In genomic region chr6:83069488-83070246, GRCm38 (mm10) we compare ENCODE assay signal across 9 mouse cellular contexts. TPM values are rescaled to one million over a fixed set of nuclear protein-coding genes. Genes with fewer than 3 reads are reported as not detected.
DNase-seq lines count a peak whose midpoint lies in the region; ATAC-seq lines count a peak whose summit lies in the region.
"Had no signal": no experiment of that assay in that cellular context is flagged by ENCODE, and none has a peak within 500 bp of the region (broad histone marks: within the 10 kb centered on the region; RNA-seq: fewer than 3 reads in every experiment).

No protein-coding gene starts in this region.

- no peaks in the 10 kb centered on the region for H3K36me3 ChIP-seq in embryonic facial prominence, embryonic 11.5 days (replicated peaks; ENCODE audit: control insufficient read depth, insufficient read depth, low read depth, low read length)
- no peaks in the 10 kb centered on the region for H3K36me3 ChIP-seq in hindbrain, embryonic 14.5 days (replicated peaks; ENCODE audit: control insufficient read depth, insufficient read depth)
- no peaks in the 10 kb centered on the region for H3K36me3 ChIP-seq in midbrain, embryonic 15.5 days (replicated peaks)

- WGBS in embryonic facial prominence, embryonic 11.5 days, result 3% methylated on average over 69 of the region's 69 CpGs
- 1% methylated on average over 68 of the region's 69 CpGs for WGBS in hindbrain, embryonic 14.5 days
- 1% methylated on average over 69 of the region's 69 CpGs for WGBS in midbrain, embryonic 15.5 days

- H3K4me1 ChIP-seq in embryonic facial prominence, embryonic 11.5 days (ENCODE audit: control insufficient read depth, insufficient read depth, low read length), result peaks cover 6% of the 10 kb centered on the region
- H3K4me1 ChIP-seq in hindbrain, embryonic 14.5 days (replicated peaks; ENCODE audit: control insufficient read depth, insufficient read depth, low read length), result 0 out of 2 replicates have a peak, but pooled peaks cover 12% of the 10 kb centered on the region
- H3K4me1 ChIP-seq in midbrain, embryonic 15.5 days, result peaks cover 27% of the 10 kb centered on the region

- H3K27me3 ChIP-seq in embryonic facial prominence, embryonic 11.5 days (ENCODE audit: control insufficient read depth, insufficient read depth, low read length), result peaks cover 86% of the 10 kb centered on the region
- H3K27me3 ChIP-seq in hindbrain, embryonic 14.5 days (ENCODE audit: control insufficient read depth, insufficient read depth, low read length), result peaks cover 99% of the 10 kb centered on the region
- peaks cover 94% of the 10 kb centered on the region for H3K27me3 ChIP-seq in midbrain, embryonic 15.5 days (replicated peaks)

- peak; percentile 10; the same call in 1 of the 2 replicates for ATAC-seq in embryonic facial prominence, embryonic 11.5 days (replicated peaks; ENCODE audit: insufficient number of reproducible peaks, low FRiP score, low TSS enrichment, low read depth)
- no peak for ATAC-seq in hindbrain, embryonic 14.5 days (ENCODE audit: low FRiP score)
- ATAC-seq in midbrain, embryonic 15.5 days (replicated peaks), result peak; percentile 51

- no peak overlapping the region; the same call in none of the 2 replicates for H3K9ac ChIP-seq in embryonic facial prominence, embryonic 11.5 days (replicated peaks; ENCODE audit: low read length)
- no peak overlapping the region for H3K9ac ChIP-seq in hindbrain, embryonic 14.5 days
- no peak overlapping the region for H3K9ac ChIP-seq in midbrain, embryonic 15.5 days
- H3K9ac ChIP-seq: liver, embryonic 14.5 days had no signal

- H3K9me3 ChIP-seq in embryonic facial prominence, embryonic 11.5 days (replicated peaks; ENCODE audit: control insufficient read depth, low read length), result no peaks in the 10 kb centered on the region
- H3K9me3 ChIP-seq in hindbrain, embryonic 14.5 days (ENCODE audit: control insufficient read depth, low read length), result no peaks in the 10 kb centered on the region
- no peaks in the 10 kb centered on the region for H3K9me3 ChIP-seq in midbrain, embryonic 15.5 days

- peak; percentile 42 for DNase-seq in kidney, adult 18-20 months
- DNase-seq in kidney, adult 9 months, result no peak
- DNase-seq in embryonic facial prominence, embryonic 11.5 days (ENCODE audit: low spot score), result no peak
- no peak for DNase-seq in hindbrain, embryonic 14.5 days (ENCODE audit: low spot score)
- no peak for DNase-seq in adrenal gland, postnatal 10 days
- no peak for DNase-seq in ovary, adult 18-20 months (ENCODE audit: low spot score)
- DNase-seq in ovary, postnatal 14 days (ENCODE audit: low spot score), result no peak

- no peak overlapping the region for H3K27ac ChIP-seq in embryonic facial prominence, embryonic 11.5 days (replicated peaks; ENCODE audit: low read depth, low read length)
- H3K27ac ChIP-seq in hindbrain, embryonic 14.5 days, result no peak overlapping the region
- H3K27ac ChIP-seq in midbrain, embryonic 15.5 days, result no peak overlapping the region
- H3K27ac ChIP-seq: liver, embryonic 14.5 days had no signal

- H3K4me2 ChIP-seq in embryonic facial prominence, embryonic 11.5 days (ENCODE audit: low read depth, low read length), result peak overlapping the region; percentile 46
- 0 out of 2 replicates have a peak overlapping the region, but pooled peaks have one; percentile 12 for H3K4me2 ChIP-seq in hindbrain, embryonic 14.5 days (replicated peaks)
- no peak overlapping the region for H3K4me2 ChIP-seq in midbrain, embryonic 15.5 days

- H3K4me3 ChIP-seq in embryonic facial prominence, embryonic 11.5 days (ENCODE audit: low read depth, low read length), result peak overlapping the region; percentile 30
- H3K4me3 ChIP-seq in hindbrain, embryonic 14.5 days (replicated peaks; ENCODE audit: low read length), result peak overlapping the region; percentile 18
- 0 out of 2 replicates have a peak overlapping the region, but pooled peaks have one; percentile 2 for H3K4me3 ChIP-seq in midbrain, embryonic 15.5 days

RNA-seq across cellular contexts. Expression of gene Tlx2, which starts 0.4 kb away (rescaled TPM):
- polyA plus RNA-seq in embryonic facial prominence, embryonic 11.5 days (2014; fragmentation: Nextera tagmentation; extraction: Ambion mirVana), result 7.9 and 9.7 TPM in 2 replicates
- polyA plus RNA-seq in hindbrain, embryonic 14.5 days (2014; fragmentation: Nextera tagmentation; extraction: Ambion mirVana), result 0.22 TPM in 1 of 2 replicates, not detected in the other
- not detected in 2 replicates for polyA plus RNA-seq in midbrain, embryonic 15.5 days (2015; fragmentation: Nextera tagmentation; extraction: Ambion mirVana)
- 10 to 100 TPM; 11.9 to 14.3 TPM for total RNA-seq in adrenal gland, postnatal 10 days (2021)
- polyA plus RNA-seq: liver, embryonic 14.5 days had no signal

RNA-seq across cellular contexts. Expression of gene Pcgf1, which starts 8.0 kb away (rescaled TPM):
- polyA plus RNA-seq in embryonic facial prominence, embryonic 11.5 days (2014; fragmentation: Nextera tagmentation; extraction: Ambion mirVana), result 40.9 and 42.9 TPM in 2 replicates
- polyA plus RNA-seq in hindbrain, embryonic 14.5 days (2014; fragmentation: Nextera tagmentation; extraction: Ambion mirVana), result 36.3 and 36.7 TPM in 2 replicates
- polyA plus RNA-seq in midbrain, embryonic 15.5 days (2015; fragmentation: Nextera tagmentation; extraction: Ambion mirVana), result 56.3 and 56.8 TPM in 2 replicates
- total RNA-seq in adrenal gland, postnatal 10 days (2021), result 10 to 100 TPM; 26.4 to 34.2 TPM

RNA-seq across cellular contexts. Expression of gene Dqx1, which starts 12.0 kb away (rescaled TPM):
- 0.45 and 0.66 TPM in 2 replicates for polyA plus RNA-seq in embryonic facial prominence, embryonic 11.5 days (2014; fragmentation: Nextera tagmentation; extraction: Ambion mirVana)
- 0.29 TPM in 2 replicates for polyA plus RNA-seq in hindbrain, embryonic 14.5 days (2014; fragmentation: Nextera tagmentation; extraction: Ambion mirVana)
- polyA plus RNA-seq in midbrain, embryonic 15.5 days (2015; fragmentation: Nextera tagmentation; extraction: Ambion mirVana), result 0.51 and 0.75 TPM in 2 replicates
- 1 to 10 TPM; 3.7 TPM for total RNA-seq in adrenal gland, postnatal 10 days (2021)

RNA-seq across cellular contexts. Expression of gene Htra2, which starts 14.6 kb away (rescaled TPM):
- polyA plus RNA-seq in embryonic facial prominence, embryonic 11.5 days (2014; fragmentation: Nextera tagmentation; extraction: Ambion mirVana), result 33.3 and 34.9 TPM in 2 replicates
- polyA plus RNA-seq in hindbrain, embryonic 14.5 days (2014; fragmentation: Nextera tagmentation; extraction: Ambion mirVana), result 40.4 and 42.9 TPM in 2 replicates
- 79.0 and 81.2 TPM in 2 replicates for polyA plus RNA-seq in midbrain, embryonic 15.5 days (2015; fragmentation: Nextera tagmentation; extraction: Ambion mirVana)
- 10 to 100 TPM; 53.4 to 60.5 TPM for total RNA-seq in adrenal gland, postnatal 10 days (2021)

RNA-seq across cellular contexts. Expression of gene Aup1, which starts 15.3 kb away (rescaled TPM):
- polyA plus RNA-seq in embryonic facial prominence, embryonic 11.5 days (2014; fragmentation: Nextera tagmentation; extraction: Ambion mirVana), result 105 and 108 TPM in 2 replicates
- polyA plus RNA-seq in hindbrain, embryonic 14.5 days (2014; fragmentation: Nextera tagmentation; extraction: Ambion mirVana), result 109 and 111 TPM in 2 replicates
- 182 and 198 TPM in 2 replicates for polyA plus RNA-seq in midbrain, embryonic 15.5 days (2015; fragmentation: Nextera tagmentation; extraction: Ambion mirVana)
- 100 to 1,000 TPM; 143 to 149 TPM for total RNA-seq in adrenal gland, postnatal 10 days (2021)
